Mouse (Mus musculus) cerebellum, postnatal 25 days (tissue): ENCODE results near the gene Rpl10a.

Experiments
- DNase-seq, 2 experiments: peaks; one replicate each; pipeline ENCODE4 v3.0.0; 2021; ENCODE audit warnings: mixed read lengths in 2 of 2

Rpl10a gene

DNA sequence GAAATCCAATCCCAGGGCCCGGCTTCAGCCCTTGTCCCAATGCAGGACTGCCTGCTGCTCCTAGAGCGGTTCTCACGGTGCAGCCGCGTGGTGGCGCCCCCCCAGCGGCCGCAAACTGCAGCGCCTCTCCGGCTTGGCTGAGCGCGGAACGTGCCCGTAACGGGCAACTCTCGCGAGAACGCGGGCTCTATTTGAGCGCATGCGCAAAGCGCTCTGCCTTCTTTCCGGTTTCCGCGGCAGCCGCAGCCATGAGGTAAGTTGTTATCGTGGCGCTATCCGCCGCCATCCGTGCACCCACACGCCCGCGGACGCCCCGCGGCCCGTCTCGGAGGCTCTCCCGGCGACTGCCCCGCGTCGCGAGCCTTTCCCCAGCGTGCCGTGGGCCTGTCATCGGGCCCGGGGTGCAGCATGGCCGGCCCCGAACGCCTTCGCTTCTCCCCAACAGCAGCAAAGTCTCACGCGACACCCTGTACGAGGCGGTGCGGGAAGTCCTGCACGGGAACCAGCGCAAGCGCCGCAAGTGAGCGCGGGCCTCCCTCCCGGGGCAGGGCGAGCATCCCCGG lies at the start of gene Rpl10a:
Gene Rpl10a, plus strand, starts transcription at position 106 of the 563 bp plus-strand sequence.
- peak; percentile 99 for DNase-seq

DNA sequence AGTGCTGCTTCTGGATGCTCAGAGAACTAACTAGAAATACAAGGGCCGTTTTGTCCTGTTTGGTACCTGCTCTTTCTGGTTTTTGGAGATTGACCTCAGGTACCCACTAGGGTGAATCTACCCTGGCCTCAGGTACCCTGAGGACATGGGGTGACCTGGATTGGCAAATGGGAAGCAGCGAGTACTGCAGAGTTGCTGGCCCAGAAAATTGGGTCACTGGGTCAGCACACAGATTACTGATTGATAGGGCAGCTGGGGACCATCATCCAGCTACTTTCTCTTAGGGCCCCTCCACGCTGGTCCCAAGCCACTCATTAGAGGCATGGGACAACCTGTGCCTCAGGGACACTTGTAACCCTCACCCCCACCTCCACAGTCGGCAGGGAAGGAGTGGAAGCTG lies 49.0 kb upstream of the Rpl10a start:
- no peak for DNase-seq

DNA sequence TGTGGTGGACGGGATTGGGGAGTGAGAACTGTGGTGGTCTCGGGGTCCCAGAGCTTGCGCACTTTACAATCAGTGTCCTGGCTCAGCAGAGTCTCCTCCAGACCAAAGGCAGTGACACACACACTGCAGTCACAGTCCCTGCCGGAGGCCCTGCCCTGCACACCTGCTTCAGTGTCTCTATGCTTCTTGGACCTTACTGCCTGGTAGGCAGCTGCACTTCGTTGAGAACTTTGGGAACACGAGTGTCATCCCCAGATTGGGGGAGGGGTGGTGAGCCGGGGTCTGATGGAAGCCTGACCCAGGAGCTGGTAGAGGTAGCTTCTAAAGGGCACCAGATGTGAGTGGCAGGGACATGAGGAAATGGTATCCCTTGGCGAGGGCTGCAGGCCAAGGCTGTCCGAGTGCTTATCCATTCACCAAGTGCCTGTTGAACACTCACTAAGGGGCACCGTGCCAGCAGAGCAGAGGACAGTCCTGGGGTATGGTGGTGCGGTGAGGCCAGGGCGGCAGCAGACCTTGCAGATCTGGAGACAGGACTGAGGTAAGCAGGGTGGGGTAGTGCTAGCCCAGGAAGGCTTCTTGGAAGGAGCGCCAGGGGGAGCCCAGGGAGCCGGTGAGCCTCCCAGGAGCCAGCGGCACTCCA lies 48.4 kb upstream of the Rpl10a start:
- peak; percentile 37 to 68 for DNase-seq

DNA sequence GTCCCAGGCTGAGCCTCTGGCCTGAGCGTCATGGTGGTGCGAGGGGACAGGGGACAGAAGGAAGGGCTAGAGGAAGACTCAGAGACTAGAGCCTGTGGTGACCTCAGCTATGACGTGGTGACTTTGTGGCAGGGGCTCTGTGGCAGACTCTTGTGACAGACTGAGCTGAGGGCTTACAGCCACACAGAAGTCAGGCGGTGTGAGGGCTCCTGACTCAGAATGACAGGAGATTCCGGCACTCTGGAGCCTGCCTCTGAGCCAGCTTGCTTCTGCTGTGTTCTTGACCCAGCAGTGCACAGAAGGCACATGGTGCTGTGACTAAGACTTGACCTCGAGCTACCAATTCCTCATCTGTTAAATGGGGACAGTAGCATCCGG lies 47.9 kb upstream of the Rpl10a start:
- DNase-seq = no peak

DNA sequence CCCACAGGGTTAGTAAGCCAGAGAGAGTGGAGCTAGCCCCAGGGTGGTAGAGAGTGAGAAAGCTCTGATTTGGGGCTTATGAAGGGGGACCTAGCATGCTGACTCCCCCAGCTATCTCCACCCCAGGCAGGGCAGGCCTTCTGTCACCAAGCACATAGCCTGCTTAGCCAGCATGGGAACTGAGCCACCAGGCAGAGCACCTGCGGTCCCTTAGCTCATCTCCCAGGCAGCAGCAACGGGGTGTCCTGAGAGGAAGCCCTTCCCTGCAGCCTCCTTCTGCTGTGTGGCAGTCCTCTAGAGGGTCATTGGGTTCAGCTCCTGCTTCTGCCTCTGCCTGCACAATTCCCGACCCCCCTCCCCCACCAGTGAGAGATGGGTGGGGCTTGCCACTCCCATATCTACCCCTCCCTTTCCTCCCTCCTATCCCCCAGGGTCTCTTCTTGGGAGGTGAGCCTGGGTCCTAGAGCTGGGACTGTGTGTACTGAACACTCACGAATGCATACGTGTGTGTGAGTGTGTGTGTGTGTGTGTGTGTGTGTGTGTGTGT lies 47.4 kb upstream of the Rpl10a start:
- no peak for DNase-seq

DNA sequence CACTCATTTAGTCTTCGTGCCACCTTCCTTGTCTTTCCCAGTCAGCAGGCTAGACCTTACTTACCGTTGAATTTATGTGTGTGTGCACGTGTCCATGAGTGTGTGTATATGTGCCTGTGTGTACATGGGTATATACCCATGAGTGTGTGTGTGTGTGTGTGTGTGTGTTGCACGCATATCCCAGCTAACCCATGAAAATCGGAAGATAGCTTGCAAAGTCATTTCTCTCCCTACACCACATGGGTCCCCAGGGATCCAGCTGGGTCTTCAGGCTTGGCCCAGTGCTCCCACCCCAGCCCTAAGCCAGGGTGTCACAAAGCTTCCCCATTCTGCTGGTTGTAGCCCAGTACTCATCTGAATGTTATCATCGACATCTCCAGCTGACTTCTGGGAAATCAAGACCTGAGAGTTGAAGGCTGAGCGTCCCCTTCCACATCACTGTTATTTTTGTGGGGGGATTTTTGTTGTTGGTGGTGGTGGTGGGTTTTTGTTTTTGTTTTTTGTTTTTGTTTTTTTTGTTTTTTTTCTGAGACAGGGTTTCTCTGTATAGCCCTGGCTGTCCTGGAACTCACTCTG lies 46.3 kb upstream of the Rpl10a start:
- no peak for DNase-seq

DNA sequence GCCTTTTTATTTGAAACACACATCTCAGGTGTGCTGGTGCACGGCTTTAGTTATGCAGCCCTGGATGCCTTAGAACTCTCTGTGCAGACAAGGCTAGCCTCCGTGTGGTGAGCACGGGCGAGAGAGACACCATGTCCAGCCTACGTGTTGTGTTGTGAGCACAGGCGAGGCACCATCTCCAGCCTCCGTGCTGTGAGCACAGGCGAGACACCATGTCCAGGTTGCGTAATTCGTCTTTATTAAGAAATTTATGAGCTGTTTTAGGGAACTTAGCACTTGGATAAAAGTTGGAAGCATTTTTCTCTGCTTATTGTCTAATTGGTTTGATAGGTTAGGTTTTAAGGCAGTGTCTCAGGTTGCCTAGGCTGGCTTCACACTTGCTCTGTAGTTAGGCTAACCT lies 45.1 kb upstream of the Rpl10a start:
- DNase-seq = no peak

DNA sequence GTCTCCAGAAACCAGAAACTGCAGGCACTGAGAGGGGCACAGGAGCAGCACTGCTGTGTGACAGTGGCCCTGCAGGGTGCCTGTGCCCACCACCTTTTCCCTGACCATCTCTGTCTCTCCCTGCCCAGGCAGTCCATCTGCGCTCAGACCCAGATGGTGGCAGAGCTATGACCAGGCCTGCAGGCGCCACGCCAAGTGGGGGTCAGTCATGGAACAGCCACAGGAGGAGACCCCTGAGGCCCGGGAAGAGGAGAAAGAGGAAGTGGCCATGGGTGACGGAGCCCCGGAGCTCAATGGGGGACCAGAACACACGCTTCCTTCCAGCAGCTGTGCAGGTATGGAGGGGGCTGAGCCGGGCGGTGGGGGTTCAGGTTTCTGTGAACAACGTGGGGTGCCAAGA lies 42.1 kb upstream of the Rpl10a start:
- peak in 1 of 2 experiments; percentile 45 for DNase-seq

DNA sequence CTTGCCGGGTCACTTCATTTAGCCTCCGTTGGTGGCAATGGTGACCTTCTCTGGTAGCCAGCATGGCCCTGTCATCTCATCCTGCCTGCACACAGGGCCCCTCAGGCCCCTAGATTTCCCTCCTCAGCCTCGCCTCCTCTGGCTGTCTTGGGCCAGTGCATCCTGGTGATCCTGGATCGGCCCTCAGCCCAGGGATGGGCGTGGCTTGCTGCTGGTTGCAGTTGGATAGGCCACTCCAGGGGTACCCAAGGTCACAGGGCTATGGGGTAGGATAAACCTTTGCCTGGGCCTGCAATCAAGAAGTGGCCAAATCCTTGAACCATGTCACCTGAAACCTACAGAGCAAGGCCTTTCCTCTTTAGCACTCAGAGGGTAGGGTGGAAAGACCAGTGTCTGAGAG lies 41.3 kb upstream of the Rpl10a start:
- DNase-seq = no peak

DNA sequence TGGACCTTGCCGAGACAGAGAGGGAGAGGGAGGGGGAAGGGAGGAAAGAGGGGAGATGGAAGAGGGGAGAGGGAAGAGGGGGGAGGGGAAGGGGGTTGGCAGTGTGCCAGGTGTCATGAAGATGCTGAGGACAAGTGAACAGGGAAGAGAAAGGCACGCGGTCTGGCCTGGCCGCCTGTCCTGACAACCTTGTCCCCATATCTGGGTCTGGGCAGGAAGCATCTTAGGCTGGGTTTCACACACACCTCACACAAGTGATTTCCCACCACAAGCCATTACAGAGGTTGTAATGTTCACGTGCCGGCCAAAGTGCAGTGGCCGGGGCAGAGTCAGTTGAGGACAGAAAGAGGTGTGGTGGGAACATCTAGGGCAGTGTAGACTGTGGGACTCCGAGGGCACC lies 40.7 kb upstream of the Rpl10a start:
- DNase-seq = no peak

DNA sequence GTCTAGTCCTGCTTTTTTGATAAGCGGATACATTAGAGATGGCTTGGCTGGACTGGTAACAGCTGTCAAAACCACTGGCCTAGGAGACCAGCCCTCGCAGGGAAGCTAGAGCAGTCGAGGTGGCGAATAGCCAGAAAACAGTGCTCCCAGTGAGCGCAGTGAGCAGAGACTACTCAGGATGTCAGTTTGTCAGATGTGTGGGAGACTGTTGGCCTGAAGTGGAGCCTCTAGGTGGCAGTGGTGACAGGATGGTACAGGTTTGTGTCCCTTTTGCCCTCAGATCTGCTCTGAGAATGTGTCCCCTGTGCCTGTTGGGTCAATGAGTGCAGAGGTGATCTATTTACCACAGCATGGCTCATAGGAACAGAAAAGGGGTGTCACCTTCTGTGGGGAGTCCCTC lies 40.3 kb upstream of the Rpl10a start:
- no peak for DNase-seq

DNA sequence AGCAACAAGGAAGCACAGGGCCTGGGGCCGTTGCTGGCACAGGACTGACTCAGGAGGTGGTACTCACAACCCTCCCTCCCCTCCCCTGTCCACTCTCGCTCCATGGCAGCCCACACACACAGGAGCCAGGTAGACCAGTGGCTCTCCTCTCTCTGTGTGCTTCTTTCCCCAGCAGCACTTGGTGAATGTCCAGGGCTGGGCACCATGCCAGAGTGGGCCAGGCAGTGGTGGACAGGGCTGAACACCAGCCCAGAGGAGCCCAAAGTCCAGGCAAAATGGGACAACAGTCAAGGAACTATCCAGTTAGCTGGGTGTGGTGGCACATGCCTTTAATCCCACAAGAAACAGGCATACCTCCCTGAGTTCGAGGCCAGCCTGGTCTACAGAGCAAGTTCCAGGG lies 38.0 kb upstream of the Rpl10a start:
- DNase-seq = peak in 1 of 2 experiments; percentile 54

DNA sequence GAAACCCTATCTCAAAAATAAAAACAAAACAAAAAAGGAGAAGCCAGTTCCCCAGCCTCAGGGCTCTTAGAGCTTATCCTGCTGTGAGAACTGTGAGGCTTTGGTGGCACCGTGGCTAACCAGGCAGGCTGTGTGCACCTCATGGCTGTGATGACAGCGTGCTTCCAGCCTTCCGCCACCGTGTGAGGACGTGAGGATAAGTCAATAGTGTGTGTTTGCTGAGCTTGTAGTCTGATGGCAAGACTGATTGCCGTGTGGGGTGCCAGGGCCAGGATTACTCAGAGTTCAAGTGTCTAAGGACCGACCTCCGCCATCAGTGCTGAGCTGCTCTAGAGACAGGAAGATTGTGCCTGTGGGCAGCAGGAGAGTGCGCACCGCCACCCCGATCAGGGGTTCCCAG lies 37.6 kb upstream of the Rpl10a start:
- DNase-seq = no peak

DNA sequence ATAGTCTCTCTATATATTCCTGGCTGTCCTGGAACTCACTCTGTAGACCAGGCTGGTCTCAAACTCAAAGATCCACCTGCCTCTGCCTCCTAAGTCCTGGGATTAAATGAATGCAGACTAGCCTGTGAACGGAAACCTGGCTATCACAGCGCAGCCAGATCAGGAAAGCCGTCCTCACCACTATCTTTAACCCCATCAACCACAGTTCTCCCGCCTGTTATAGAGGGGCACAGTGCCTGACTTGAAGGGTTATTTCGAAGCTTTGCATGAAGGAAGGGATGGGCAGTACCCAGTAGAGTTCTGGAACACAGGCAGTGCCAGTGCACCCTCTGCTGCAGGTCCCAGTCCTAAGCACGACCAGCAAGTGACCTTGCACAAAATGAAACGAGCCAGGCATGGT lies 36.9 kb upstream of the Rpl10a start:
- no peak for DNase-seq

DNA sequence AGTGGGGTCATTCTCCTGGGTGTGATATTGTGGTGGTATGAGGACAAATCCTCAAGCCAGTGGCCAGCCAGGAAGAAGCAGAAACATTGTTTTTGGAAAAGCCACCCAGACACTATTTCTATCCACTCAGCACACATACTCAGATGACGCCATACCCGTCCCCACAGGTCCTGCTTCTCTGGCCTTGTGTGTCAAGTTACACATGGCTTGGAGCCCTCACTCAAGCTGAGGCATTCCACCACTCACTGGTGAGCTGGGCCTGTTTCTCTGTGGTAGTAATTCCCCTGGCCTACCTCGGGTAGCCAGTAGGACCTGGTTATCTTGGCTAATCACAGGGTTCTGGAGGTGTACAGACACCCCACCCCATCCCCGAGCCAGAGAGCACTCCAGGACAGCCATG lies 34.6 kb upstream of the Rpl10a start:
- DNase-seq = no peak

DNA sequence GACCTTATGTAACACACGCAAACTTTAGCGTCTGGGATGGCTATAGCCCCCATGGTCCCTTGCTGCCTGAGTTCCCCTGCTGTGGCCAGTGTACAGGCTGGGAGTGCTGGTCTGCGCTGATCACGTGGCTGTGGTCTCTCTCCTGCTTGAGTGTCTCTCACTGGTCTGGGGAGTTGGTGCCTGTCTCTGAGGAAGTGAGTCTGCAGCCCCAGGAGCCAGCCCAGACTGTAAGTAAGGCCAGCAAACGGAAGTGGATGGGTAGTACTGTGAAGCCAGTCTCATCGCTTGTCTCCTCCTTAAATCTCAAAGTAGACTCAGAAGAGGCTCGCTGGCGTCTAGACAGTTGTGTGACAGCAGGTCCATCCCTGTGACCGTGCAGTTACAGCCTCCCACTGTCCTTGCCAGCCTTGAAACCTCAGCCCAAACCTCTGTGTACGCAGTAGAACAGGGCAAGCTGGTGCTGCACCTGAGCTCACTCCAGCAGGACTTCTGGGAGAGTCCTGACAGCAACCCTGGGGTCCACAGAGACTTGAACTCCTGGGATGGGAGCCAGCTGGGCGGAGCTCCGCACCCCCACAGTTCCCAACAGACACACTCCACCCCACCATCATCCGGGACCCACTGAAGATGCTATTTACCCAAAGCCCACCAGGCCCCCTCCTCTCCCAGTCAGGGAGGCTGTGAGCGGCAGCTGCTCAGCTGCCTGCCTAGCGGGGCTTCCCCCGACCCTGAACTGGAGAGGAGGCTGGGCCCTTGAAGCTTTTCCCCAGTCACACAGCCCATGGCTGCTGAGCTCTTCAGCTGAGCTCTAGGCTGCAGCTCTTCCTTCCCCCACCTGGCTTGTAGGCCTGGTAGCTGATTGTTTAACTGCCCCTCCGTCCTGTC lies 33.6 kb upstream of the Rpl10a start:
- DNase-seq = no peak

DNA sequence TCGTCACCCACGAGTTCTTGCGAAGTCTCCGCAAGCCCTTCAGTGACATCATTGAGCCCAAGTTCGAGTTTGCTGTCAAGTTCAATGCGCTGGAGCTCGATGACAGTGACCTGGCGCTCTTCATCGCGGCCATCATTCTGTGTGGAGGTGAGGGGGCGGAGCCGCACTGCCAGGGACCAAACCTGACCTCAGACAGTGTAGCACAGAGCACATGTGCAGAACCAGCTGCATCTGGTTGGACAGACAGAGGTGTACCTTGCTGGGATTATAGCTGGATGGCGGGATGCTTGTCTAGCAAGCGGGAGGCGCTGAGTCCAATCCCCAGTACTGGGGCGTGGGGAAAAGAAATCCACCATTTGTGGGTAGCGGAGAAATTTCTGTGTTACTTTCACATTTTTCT lies 29.4 kb upstream of the Rpl10a start:
- DNase-seq = no peak

DNA sequence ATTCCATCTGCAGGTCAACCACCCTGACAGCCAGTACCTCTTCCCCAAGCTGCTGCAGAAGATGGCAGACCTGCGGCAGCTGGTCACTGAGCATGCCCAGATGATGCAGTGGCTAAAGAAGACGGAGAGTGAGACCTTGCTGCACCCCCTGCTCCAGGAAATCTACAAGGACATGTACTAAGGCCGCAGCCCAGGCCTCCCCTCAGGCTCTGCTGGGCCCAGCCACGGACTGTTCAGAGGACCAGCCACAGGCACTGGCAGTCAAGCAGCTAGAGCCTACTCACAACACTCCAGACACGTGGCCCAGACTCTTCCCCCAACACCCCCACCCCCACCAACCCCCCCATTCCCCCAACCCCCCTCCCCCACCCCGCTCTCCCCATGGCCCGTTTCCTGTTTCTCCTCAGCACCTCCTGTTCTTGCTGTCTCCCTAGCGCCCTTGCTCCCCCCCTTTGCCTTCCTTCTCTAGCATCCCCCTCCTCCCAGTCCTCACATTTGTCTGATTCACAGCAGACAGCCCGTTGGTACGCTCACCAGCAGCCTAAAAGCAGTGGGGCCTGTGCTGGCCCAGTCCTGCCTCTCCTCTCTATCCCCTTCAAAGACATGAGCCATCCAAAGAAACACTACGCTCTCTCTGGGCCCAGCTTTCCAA lies 28.5 kb upstream of the Rpl10a start:
- DNase-seq = no peak

DNA sequence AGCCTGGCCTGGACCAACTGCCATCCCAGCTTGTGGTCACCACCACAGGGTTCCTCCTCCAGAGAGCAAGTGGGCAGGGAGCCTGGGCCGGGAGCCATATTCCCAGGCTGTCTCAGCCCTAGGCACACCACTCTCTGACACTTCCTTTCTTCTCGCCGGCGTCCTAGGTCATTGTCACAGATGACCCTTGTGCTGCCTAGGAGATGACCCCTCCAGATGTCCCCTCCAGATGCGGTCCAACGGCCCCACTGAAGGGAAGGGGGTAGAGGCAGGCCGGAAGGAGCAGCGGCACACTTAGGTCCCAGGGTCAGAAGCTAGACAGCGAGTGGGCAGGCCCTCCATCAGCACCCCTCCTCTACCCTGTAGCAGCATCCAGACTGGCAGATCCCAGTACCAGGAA lies 27.9 kb upstream of the Rpl10a start:
- peak in 1 of 2 experiments; percentile 48 for DNase-seq

DNA sequence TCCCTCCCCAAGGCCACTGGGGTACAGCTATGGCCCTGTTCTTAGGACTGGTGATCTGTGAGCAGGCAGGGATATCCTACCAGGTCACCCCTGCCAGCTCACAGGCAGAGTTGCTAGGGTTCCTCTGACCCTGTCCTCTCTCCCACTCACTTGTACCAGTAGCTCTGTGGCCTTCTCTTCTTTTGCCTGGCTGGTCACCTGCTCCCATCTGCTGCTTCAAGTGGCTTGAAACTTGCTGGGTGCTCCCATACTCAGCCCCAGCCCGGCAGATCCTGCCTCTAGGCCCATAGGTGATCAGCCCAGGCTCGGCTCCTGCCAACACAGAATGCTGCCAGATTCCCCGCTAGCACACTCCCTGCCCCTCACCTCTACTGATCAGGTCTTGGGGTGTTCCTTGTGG lies 27.4 kb upstream of the Rpl10a start:
- DNase-seq = peak; percentile 43 to 65

DNA sequence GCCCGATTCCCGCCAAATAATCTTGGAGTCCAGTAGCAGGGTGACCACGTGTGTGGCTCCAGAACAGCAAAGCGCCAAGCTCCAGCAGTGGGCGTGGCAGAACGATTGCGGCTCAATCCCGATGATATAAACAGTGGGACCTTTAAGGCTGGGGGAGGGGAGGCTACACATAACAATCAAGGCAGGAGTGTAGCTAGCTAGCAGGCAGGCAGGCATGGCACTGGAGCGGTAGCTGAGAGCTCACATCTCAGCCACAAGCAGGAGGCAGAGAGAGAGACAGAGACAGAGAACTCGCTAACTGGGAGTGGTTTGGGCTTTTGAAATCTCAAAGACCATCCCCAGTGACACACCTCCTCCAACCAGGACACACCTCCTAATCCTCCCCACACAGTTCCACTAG lies 23.1 kb upstream of the Rpl10a start:
- DNase-seq = no peak

DNA sequence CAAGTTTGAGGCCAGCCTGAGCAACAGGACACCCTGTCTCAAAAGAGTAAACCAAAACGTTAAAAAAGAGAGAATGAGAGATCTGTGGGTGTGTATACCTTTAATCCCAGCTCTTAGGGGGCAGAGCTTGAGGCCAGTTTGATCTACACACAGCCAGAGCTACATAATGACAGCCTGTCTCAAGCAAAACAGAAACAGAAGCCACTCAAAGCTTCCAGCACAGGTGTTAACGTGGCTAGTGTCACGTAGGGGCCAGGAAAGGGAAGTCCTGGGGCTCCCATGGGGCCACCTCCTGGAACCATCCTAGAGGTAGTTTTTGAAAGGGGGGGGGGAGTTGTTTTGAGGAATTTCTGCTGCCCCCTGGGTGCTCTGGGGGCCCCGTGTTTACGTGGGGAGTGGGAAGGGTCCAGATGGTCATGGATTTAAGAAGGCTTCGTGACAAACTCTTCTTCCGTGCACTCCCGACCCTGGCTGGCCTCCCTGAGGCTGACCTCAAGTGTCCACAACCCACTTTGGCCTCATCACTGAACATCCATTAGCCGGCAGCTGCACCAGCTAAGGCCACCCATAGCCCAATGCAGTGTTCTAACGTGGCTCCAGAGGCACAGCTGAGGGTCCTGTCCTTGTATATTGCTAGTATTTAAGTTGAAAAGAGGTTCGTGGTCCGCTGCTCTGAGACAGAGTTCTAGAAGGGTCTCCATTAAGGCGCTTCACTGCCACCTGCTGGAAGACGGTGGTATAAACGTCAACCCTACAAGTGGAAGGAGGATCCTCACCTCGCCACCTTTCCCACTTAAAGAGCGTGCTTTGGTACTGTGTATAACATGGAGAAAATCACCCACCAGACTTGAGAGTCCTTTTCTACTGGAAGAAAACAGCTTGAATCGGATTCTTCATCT lies 19.7 kb upstream of the Rpl10a start:
- DNase-seq = peak; percentile 89 to 95
